Mouse (Mus musculus) MEL (cell line): ENCODE results near the gene Fam160a1. TPM values are rescaled to one million over a fixed set of nuclear protein-coding genes. Genes with fewer than 3 reads are reported as not detected.

Source experiments
- DNase-seq: peaks from one replicate; pipeline ENCODE4 v3.0.0; 2011; ENCODE audit warnings: low read depth, low spot score
- H3K27ac ChIP-seq: 2 replicates; pipeline ENCODE4 v1.5.1; 2012; ENCODE audit warnings: low read depth, mild to moderate bottlenecking, control low read depth, low read length, moderate library complexity; ENCODE audit not compliant: control insufficient read depth
- H3K27me3 ChIP-seq, 2 experiments: fragments of 150-350 bp in 1 of 2; sonication (generic) in 1 of 2; 2 replicates each; pipeline ENCODE4 v1.6.1; 2012; ENCODE audit warnings: low read length in 2 of 2, mild to moderate bottlenecking in 2 of 2, improper control_type of control experiment in 1 of 2, moderate library complexity in 1 of 2; ENCODE audit not compliant: insufficient read depth in 2 of 2, control insufficient read depth in 1 of 2
- H3K36me3 ChIP-seq, 2 experiments: 2 replicates each; pipeline ENCODE4 v1.6.1; 2012 to 2014; ENCODE audit warnings: low read length in 2 of 2, improper control_type of control experiment in 1 of 2, inconsistent platforms in 1 of 2, mild to moderate bottlenecking in 1 of 2; ENCODE audit not compliant: insufficient read depth in 2 of 2, control insufficient read depth in 1 of 2
- H3K4me1 ChIP-seq, 2 experiments: fragments of 150-350 bp in 1 of 2; sonication (generic) in 1 of 2; 2 replicates each; pipeline ENCODE4 v1.6.1; 2012; ENCODE audit warnings: low read length in 2 of 2, improper control_type of control experiment in 1 of 2, mild to moderate bottlenecking in 1 of 2; ENCODE audit not compliant: insufficient read depth in 2 of 2, control insufficient read depth in 1 of 2
- H3K4me3 ChIP-seq, 2 experiments: fragments of 150-350 bp in 1 of 2; sonication (generic) in 1 of 2; 2 replicates each; pipeline ENCODE4 v1.5.1; 2012; ENCODE audit warnings: low read depth in 2 of 2, low read length in 2 of 2, mild to moderate bottlenecking in 2 of 2, moderate library complexity in 2 of 2, control low read depth in 1 of 2, improper control_type of control experiment in 1 of 2; ENCODE audit not compliant: control insufficient read depth in 1 of 2, insufficient read depth in 1 of 2
- H3K79me2 ChIP-seq: 2 replicates; pipeline ENCODE4 v1.6.1; 2012; ENCODE audit warnings: mild to moderate bottlenecking, low read length, moderate library complexity; ENCODE audit not compliant: control insufficient read depth, poor library complexity, insufficient read depth
- H3K9ac ChIP-seq: 2 replicates; pipeline ENCODE4 v1.6.1; 2012; ENCODE audit warnings: low read depth, mild to moderate bottlenecking, control low read depth, low read length, moderate library complexity; ENCODE audit not compliant: control insufficient read depth, poor library complexity, severe bottlenecking
- H3K9me3 ChIP-seq: fragments of 150-350 bp; sonication (generic); replicated peaks from 2 replicates; pipeline ENCODE4 v1.6.1; 2012; ENCODE audit warnings: mild to moderate bottlenecking, low read length, improper control_type of control experiment, moderate library complexity; ENCODE audit not compliant: insufficient read depth
- BHLHE40 ChIP-seq: IDR thresholded peaks from 2 replicates; pipeline ENCODE4 v1.6.1; 2012; ENCODE audit warnings: low read depth, mild to moderate bottlenecking, inconsistent platforms, low read length, improper control_type of control experiment, borderline replicate concordance
- CHD1 ChIP-seq: IDR thresholded peaks from 2 replicates; pipeline ENCODE4 v1.6.1; 2012; ENCODE audit warnings: low read depth, mild to moderate bottlenecking, inconsistent platforms, low read length, improper control_type of control experiment
- CHD2 ChIP-seq: IDR thresholded peaks from 2 replicates; pipeline ENCODE4 v1.6.1; 2011; ENCODE audit warnings: low read length, improper control_type of control experiment
- E2F4 ChIP-seq: IDR thresholded peaks from 2 replicates; pipeline ENCODE4 v1.6.1; 2011; ENCODE audit warnings: low read depth, low read length, improper control_type of control experiment, borderline replicate concordance
- ELF1 ChIP-seq: IDR thresholded peaks from 2 replicates; pipeline ENCODE4 v1.6.1; 2014; ENCODE audit warnings: low read depth, mild to moderate bottlenecking, inconsistent platforms, low read length, improper control_type of control experiment, moderate library complexity
- ETS1 ChIP-seq: IDR thresholded peaks from 2 replicates; pipeline ENCODE4 v1.6.1; 2012; ENCODE audit warnings: low read depth, mild to moderate bottlenecking, inconsistent platforms, low read length, improper control_type of control experiment, moderate library complexity
- GABPA ChIP-seq: IDR thresholded peaks from 2 replicates; pipeline ENCODE4 v1.6.1; 2012; ENCODE audit warnings: low read depth, mild to moderate bottlenecking, inconsistent platforms, low read length, improper control_type of control experiment, moderate library complexity
- MAFK ChIP-seq: IDR thresholded peaks from 2 replicates; pipeline ENCODE4 v1.6.1; 2011; ENCODE audit warnings: low read depth, mild to moderate bottlenecking, low read length, improper control_type of control experiment, borderline replicate concordance
- MAX ChIP-seq: IDR thresholded peaks from 2 replicates; pipeline ENCODE4 v1.6.1; 2011; ENCODE audit warnings: low read length, improper control_type of control experiment
- MEF2A ChIP-seq: IDR thresholded peaks from 2 replicates; pipeline ENCODE4 v1.6.1; 2014; ENCODE audit warnings: low read depth, mild to moderate bottlenecking, inconsistent platforms, low read length, improper control_type of control experiment; ENCODE audit not compliant: poor library complexity, insufficient replicate concordance, severe bottlenecking; ENCODE audit errors: extremely low read depth
- MYB ChIP-seq: IDR thresholded peaks from 2 replicates; pipeline ENCODE4 v1.6.1; 2011; ENCODE audit warnings: mild to moderate bottlenecking, low read depth, low read length, improper control_type of control experiment
- MYC ChIP-seq: IDR thresholded peaks from 2 replicates; pipeline ENCODE4 v1.6.1; 2011; ENCODE audit warnings: low read depth, mild to moderate bottlenecking, low read length, improper control_type of control experiment, moderate library complexity
- NRF1 ChIP-seq: IDR thresholded peaks from 2 replicates; pipeline ENCODE4 v1.6.1; 2014; ENCODE audit warnings: low read depth, mild to moderate bottlenecking, inconsistent platforms, low read length, improper control_type of control experiment, moderate library complexity; ENCODE audit not compliant: poor library complexity, insufficient read depth, severe bottlenecking
- POLR2A ChIP-seq, 2 experiments: IDR thresholded peaks; 2 replicates each; pipeline ENCODE4 v1.6.1; 2011 to 2012; ENCODE audit warnings: low read length in 2 of 2, mild to moderate bottlenecking in 2 of 2, control low read depth in 1 of 2, improper control_type of control experiment in 1 of 2, low read depth in 1 of 2, moderate library complexity in 1 of 2; ENCODE audit not compliant: control insufficient read depth in 1 of 2, insufficient read depth in 1 of 2, poor library complexity in 1 of 2
- POLR2AphosphoS5 ChIP-seq: IDR thresholded peaks from 2 replicates; pipeline ENCODE4 v1.6.1; 2012; ENCODE audit warnings: low read depth, borderline replicate concordance, mild to moderate bottlenecking, inconsistent platforms, low read length, moderate library complexity, mixed read lengths
- SIN3A ChIP-seq: IDR thresholded peaks from 2 replicates; pipeline ENCODE4 v1.6.1; 2012; ENCODE audit warnings: low read length, improper control_type of control experiment, inconsistent platforms
- TBP ChIP-seq: IDR thresholded peaks from 2 replicates; pipeline ENCODE4 v1.8.0; 2011; ENCODE audit warnings: low read depth, low read length, improper control_type of control experiment
- TCF12 ChIP-seq: IDR thresholded peaks from 2 replicates; pipeline ENCODE4 v1.6.1; 2014; ENCODE audit warnings: low read depth, mild to moderate bottlenecking, inconsistent platforms, low read length, improper control_type of control experiment, moderate library complexity
- UBTF ChIP-seq: IDR thresholded peaks from 2 replicates; pipeline ENCODE4 v1.6.1; 2012; ENCODE audit warnings: low read depth, mild to moderate bottlenecking, inconsistent platforms, low read length, improper control_type of control experiment, moderate library complexity, borderline replicate concordance; ENCODE audit not compliant: insufficient read depth
- ZKSCAN1 ChIP-seq: IDR thresholded peaks from 2 replicates; pipeline ENCODE4 v1.6.1; 2012; ENCODE audit warnings: low read depth, mild to moderate bottlenecking, inconsistent platforms, low read length, improper control_type of control experiment, moderate library complexity
- polyA plus RNA-seq, 2 experiments: library from polyadenylated mRNA; stranded (reverse) in 1 of 2; unstranded in 1 of 2; fragments of >175 nt in 1 of 2; fragments of >200 nt in 1 of 2; gene quantifications; 2 replicates each; pipeline versions ENCODE4 v1.2.1 to v1.2.4; 2012; ENCODE audit warnings: low replicate concordance in 2 of 2, low read depth in 1 of 2; ENCODE audit not compliant: insufficient read length in 2 of 2, insufficient read depth in 1 of 2, missing spikeins in 1 of 2
- total RNA-seq: library from RNA; depleted of rRNA; stranded (reverse); fragments of 300-350 nt; gene quantifications from 2 replicates; pipeline ENCODE4 v1.2.3, GENCODE M21; 2012

Fam160a1 gene
- total and polyA plus RNA-seq, 3 experiments = not detected

DNA sequence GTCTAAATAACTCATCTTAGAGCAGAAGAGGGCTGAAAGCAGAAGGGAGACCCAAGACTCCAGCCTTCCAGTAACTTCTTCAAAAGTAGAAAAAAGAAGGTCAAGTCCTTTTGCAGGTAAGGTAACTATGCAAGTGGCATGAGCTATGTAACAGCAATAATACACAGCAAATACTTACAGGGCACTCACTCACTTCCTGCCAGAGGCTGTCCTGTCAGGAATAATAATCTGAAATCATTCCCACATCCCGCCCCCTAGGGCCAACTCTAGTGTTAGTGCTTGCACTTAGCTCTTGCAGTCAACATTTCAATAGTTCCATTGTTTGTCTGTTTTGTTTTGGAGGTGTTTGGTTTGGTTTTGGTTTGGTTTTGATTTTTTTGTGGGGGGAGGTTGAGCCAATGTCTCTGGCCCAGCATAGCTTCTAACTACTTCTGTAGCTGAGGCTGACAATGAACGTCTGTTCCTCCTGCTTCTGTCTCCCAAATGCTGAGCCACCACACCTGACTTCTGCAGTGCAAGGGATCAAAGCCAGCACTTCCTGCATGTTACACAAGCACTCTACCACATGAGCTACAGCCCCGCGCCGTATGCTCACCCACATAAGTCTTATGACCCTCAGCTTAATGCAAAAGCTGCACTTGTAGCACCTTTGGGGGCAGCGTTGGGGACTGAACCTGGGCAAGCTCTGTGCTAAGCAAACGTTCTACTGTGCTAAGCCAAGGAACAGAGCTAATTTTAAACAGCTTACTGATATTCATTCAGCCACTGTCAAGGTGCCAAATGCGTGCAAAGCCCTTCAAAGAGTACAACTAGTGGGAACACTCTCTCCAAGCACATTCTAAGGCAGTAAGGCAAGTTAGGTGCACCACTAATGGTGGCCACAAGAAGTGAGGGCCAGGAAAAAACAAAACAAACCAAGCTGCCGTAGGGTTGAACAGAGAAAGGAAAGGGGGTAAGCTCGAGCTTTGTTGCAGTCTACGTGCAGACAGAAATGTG is 41.3 kb upstream of the Fam160a1 start (continued):
- TF ChIP-seq CHD1 (no peak), E2F4 (no peak)

GRCm38 (mm10) chr3:85857083-85857482 is 40.0 kb upstream of the Fam160a1 start:
- no peak for DNase-seq
- Histone ChIP-seq H3K4me3 (no peak overlapping the region), H3K36me3 (peaks cover 0 to 2% of the 10 kb centered on the region in 2 experiments; a peak in 2 of 4 replicates), H3K27me3 (no peaks in the 10 kb centered on the region; a peak in 1 of 4 replicates), H3K9me3 (no peaks in the 10 kb centered on the region), H3K27ac (no peak overlapping the region), H3K79me2 (no peaks in the 10 kb centered on the region), H3K4me1 (no peaks in the 10 kb centered on the region; a peak in 1 of 4 replicates), H3K9ac (no peak overlapping the region)
- TF ChIP-seq ELF1 (no peak), POLR2A (IDR thresholded peaks at IDR 0.05; ENCODE audit: control insufficient read depth in 1 of 2, insufficient read depth in 1 of 2, low read depth in 1 of 2, low read length in 2 of 2, poor library complexity in 1 of 2) (no peak), TBP (no peak), MAX (no peak), GABPA (no peak), TCF12 (no peak), CHD2 (no peak), UBTF (no peak), ETS1 (no peak), CHD1 (no peak), ZKSCAN1 (no peak), MYC (no peak), SIN3A (no peak), BHLHE40 (no peak), MEF2A (no peak), POLR2AphosphoS5 (no peak), MAFK (no peak), MYB (no peak), NRF1 (no peak)
